Mouse (Mus musculus) yolk sac, embryonic 10.5 days (tissue): ENCODE measurements around the gene Gm5485.

Experiments used
- DNase-seq: peaks from one replicate; pipeline ENCODE4 v3.0.0-alpha.2; 2017; ENCODE audit warnings: low spot score

Gm5485 gene

DNA sequence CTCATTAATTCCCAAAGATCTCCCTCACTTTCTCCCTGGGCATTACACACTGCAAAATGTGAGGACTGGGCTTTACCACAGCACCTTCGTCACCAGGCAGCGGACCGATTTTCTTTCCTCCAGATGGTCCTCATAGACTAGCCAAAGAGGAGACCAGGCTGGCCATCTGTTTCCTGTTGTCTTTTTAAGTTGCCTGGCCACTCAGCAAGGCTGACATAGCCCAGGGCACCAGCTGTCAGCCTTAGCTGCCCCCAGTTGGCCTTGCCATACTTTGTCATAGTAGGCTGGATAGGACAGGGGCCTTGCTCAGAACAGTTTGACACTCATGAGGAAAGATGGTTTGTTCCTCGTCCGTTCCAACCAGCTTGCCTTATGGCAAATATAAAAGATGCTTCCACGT, 39.8 kb downstream of the Gm5485 start:
- no peak for DNase-seq

DNA sequence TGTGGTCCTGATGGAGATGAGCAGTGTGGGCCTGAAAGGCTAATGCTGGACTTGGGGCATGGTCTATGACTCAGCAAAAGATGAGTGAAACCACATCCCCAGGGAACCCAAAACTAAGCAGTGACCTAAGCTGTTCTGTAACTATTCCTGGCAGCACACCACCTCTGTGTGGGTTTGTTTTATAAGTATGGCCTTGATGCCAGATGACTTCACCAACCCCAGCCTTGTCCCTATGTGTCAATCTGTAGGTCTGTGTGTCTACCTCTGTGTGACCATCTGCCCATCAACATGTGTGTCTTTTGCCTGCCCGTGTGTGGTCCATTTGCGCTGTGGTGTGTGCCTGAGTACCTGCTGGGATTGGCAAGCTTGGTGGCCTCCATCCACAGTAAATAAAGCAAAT, 44.1 kb downstream of the Gm5485 start:
- no peak for DNase-seq

DNA sequence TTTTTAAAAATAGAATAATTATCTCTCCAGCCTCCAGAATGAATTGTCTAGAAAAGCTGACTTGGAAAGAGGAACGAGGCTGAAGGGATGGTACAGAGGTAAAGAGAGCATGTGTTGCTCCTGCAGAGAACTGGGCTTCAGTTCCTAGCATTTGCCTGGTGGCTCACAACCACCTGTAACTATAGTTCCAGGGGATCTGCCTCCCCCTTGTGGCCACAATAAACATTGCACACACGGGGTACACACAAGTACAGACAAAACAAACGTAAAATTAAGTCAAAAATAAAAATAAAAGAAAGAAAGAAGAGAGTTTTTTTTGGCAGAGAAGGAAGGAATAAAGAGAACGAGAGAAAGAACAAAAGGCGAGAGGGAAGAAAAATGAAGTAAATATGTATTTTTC, 45.4 kb downstream of the Gm5485 start:
- no peak for DNase-seq

DNA sequence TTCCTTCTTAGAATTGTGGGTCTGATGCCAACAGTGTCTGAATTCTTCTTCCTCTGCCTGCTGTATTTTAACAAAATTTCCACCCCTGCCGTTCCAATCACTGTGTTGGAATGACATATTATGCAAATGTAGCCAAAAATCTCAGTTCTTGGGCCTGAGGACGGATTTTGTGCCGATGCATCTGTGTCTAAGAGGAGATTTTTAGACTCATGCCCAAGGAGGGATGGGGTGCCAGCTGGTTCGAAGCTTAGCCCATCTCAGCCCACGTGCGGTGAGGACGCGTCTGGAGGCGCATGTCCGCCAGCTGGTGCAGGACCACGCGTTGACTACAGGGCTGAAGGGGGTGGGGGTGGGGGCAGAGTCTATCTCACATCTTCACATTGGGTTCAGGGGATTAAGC, 51.3 kb downstream of the Gm5485 start:
- DNase-seq, result no peak

DNA sequence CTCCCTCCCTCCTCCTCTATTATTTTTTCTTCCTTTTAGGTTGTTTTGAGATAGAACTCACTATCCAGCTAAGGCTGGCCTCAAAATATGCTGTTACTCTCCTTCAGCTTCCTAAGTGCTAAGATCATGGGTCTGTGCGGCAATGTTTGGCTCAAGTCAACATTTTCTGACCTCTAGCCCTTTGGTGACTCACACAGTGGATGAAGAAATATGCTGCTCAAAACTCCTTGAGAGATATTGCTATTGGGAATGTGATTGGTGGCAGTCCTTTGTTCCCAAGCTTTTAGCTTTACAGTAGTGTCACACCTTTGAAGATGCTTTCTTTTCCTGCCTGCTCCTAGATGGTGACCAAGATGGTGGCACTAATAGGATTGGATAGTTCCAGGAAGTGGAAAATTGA, 55.8 kb downstream of the Gm5485 start:
- no peak for DNase-seq

DNA sequence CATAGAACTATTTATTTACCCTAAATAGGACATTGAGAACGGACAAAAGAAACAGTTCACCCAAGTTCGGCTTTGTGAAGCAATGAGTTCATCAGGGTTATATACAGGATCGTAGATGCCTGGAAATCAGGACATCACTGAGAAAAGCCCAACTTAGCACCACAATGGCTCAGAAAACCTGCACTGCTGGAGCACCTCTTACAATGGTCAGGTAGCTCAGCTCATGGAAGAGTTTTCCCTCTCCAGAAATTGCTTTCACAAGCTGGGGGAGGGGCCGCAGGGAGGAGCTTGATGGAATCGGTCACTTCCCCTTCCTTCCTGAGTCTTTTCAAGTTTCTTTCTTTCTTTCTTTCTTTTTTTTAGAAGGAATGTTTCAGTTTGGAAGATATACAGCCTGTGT, 56.5 kb downstream of the Gm5485 start:
- no peak for DNase-seq
